Mouse (Mus musculus): ENCODE data around the gene Pold1.

DNA sequence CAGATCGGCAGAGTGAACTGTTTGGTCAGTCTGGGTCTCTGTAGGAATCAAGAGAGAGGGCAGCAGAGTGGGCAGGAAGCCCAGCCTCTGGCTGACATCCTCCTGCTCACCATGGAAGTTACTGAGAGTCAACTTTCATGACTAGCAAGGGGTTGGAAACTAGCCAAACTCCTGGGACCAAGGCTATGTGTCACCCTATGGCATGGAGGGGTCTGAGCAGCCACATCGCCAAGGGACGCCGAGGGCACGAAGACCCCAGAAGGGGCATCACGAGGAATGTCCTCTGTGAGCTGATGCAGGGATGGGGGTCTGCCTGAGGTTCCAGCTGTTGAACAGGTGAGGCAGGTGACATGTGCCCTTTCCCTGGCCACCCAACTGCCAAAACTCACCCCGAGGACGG is 60.1 kb downstream of the Pold1 start:
- TF ChIP-seq CTCF (conservative IDR thresholded peaks at IDR 0.05; ENCODE audit: insufficient read depth, insufficient read length, low read depth, low read length) (no peak), POLR2A (IDR thresholded peaks at IDR 0.05; ENCODE audit: low read depth, low read length) (no peak)
